Mouse (Mus musculus) forebrain, embryonic 11.5 days (tissue): ENCODE results near the gene 4930564D02Rik. TPM values are rescaled to one million over a fixed set of nuclear protein-coding genes. Genes with fewer than 3 reads are reported as not detected.

Experiments used
- ATAC-seq: fragments of 200-750 bp; cut with Nextera tagmentation; replicated peaks from 2 replicates; pipeline ENCODE4 v1.8.0; 2017; ENCODE audit warnings: moderate TSS enrichment; ENCODE audit not compliant: low FRiP score
- DNase-seq: peaks from one replicate; pipeline ENCODE4 v3.0.0-alpha.2; 2017; ENCODE audit warnings: low spot score
- H3K27ac ChIP-seq: fragments of 300-500 bp; sonication (generic); 2 replicates; pipeline ENCODE4 v1.5.1; 2014; ENCODE audit warnings: low read depth, low read length
- H3K27me3 ChIP-seq: fragments of 300-500 bp; sonication (generic); 2 replicates; pipeline ENCODE4 v1.6.1; 2014; ENCODE audit warnings: mild to moderate bottlenecking, low read length, mixed read lengths; ENCODE audit not compliant: control insufficient read depth, insufficient read depth
- H3K36me3 ChIP-seq: fragments of 300-500 bp; sonication (generic); 2 replicates; pipeline ENCODE4 v1.6.1; 2014; ENCODE audit warnings: mild to moderate bottlenecking, low read length, moderate library complexity, mixed read lengths; ENCODE audit not compliant: control insufficient read depth, insufficient read depth
- H3K4me1 ChIP-seq: fragments of 300-500 bp; sonication (generic); replicated peaks from 2 replicates; pipeline ENCODE4 v1.6.1; 2014; ENCODE audit warnings: low read length, mixed read lengths; ENCODE audit not compliant: control insufficient read depth, insufficient read depth
- H3K4me2 ChIP-seq: fragments of 300-500 bp; sonication (generic); 2 replicates; pipeline ENCODE4 v1.6.1; 2014; ENCODE audit warnings: low read depth, mild to moderate bottlenecking, low read length, moderate library complexity, mixed read lengths; ENCODE audit not compliant: severe bottlenecking
- H3K4me3 ChIP-seq: fragments of 300-500 bp; sonication (generic); 2 replicates; pipeline ENCODE4 v1.5.1; 2014; ENCODE audit warnings: low read depth, low read length
- H3K9ac ChIP-seq: fragments of 300-500 bp; sonication (generic); 2 replicates; pipeline ENCODE4 v1.6.1; 2014; ENCODE audit warnings: low read length
- H3K9me3 ChIP-seq: fragments of 300-500 bp; sonication (generic); 2 replicates; pipeline ENCODE4 v1.6.1; 2016; ENCODE audit warnings: low read length, mixed read lengths; ENCODE audit not compliant: control insufficient read depth
- WGBS: fragments of 180-500 bp; shearing (Covaris S2); extraction: QIAGEN DNeasy Blood & Tissue Kit; methylation state at CpG from one replicate; pipeline ENCODE4 v1.1.7; 2014; 5-methylcytosine and 5-hydroxymethylcytosine counted together
- polyA plus RNA-seq: library from polyadenylated mRNA; unstranded; fragments of >200 nt; fragmentation: Nextera tagmentation; extraction: Ambion mirVana; gene quantifications from 2 replicates; pipeline ENCODE4 v1.2.1, GENCODE M21; 2014

4930564D02Rik gene
- polyA plus RNA-seq, 1 experiment from 2014 or later, result not detected

- DNase-seq, result no peak
- 90% methylated on average over 4 of the region's 4 CpGs for whole genome bisulfite sequencing
Observed at GRCm38 (mm10) chr3:105105827-105106226, 39.2 kb downstream of the 4930564D02Rik start.

GRCm38 (mm10) chr3:105113859-105114258 is 47.2 kb downstream of the 4930564D02Rik start:
- Histone ChIP-seq H3K4me1 (no peaks in the 10 kb centered on the region), H3K36me3 (no peaks in the 10 kb centered on the region), H3K27me3 (no peaks in the 10 kb centered on the region), H3K4me3 (no peak overlapping the region), H3K27ac (no peak overlapping the region), H3K9ac (no peak overlapping the region), H3K4me2 (no peak overlapping the region), H3K9me3 (no peaks in the 10 kb centered on the region)
- WGBS, result 90% methylated on average over 4 of the region's 4 CpGs
- DNase-seq (no peak), ATAC-seq (no peak)

More at GRCm38 (mm10) chr3:105105827-105106226, 39.2 kb downstream of the 4930564D02Rik start:
- H3K4me1 ChIP-seq, result no peaks in the 10 kb centered on the region
- H3K27ac ChIP-seq, result no peak overlapping the region
- H3K9ac ChIP-seq, result no peak overlapping the region
- no peak overlapping the region for H3K4me2 ChIP-seq
- H3K36me3 ChIP-seq, result no peaks in the 10 kb centered on the region
- H3K27me3 ChIP-seq, result no peaks in the 10 kb centered on the region
- ATAC-seq, result no peak
- H3K4me3 ChIP-seq, result no peak overlapping the region
- no peaks in the 10 kb centered on the region for H3K9me3 ChIP-seq

DNA sequence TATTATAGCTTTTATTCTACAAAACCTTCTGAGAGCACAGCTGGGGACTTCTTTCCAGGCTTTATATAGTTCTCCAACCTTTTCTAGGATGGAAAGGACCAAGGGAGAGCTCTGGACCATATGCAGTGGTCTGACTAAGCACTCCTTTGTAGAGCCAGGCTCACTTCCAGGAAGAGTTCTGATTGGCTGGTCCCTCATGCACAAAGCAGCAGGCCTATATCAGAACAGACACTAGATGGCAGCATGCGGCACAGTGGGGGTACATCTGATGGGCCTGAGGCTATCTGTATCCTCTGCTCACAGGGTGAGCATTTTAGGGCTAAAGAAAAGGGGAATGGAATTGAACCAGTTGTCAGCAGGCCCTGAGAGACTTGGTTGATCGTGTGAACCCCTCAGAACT is 47.6 kb downstream of the 4930564D02Rik start:
- no peaks in the 10 kb centered on the region for H3K9me3 ChIP-seq
- H3K9ac ChIP-seq, result no peak overlapping the region
- WGBS, result 23% methylated on average over 2 of the region's 2 CpGs
- H3K36me3 ChIP-seq, result no peaks in the 10 kb centered on the region
- no peak overlapping the region for H3K4me3 ChIP-seq
- ATAC-seq (peak; percentile 58), DNase-seq (peak; percentile 74)
- H3K27me3 ChIP-seq, result no peaks in the 10 kb centered on the region
- H3K27ac ChIP-seq, result no peak overlapping the region
- no peaks in the 10 kb centered on the region for H3K4me1 ChIP-seq
- no peak overlapping the region for H3K4me2 ChIP-seq

- ATAC-seq, result no peak
- WGBS, result 78% methylated on average over 4 of the region's 4 CpGs
Observed at GRCm38 (mm10) chr3:105116596-105116995, 50.0 kb downstream of the 4930564D02Rik start.

DNA sequence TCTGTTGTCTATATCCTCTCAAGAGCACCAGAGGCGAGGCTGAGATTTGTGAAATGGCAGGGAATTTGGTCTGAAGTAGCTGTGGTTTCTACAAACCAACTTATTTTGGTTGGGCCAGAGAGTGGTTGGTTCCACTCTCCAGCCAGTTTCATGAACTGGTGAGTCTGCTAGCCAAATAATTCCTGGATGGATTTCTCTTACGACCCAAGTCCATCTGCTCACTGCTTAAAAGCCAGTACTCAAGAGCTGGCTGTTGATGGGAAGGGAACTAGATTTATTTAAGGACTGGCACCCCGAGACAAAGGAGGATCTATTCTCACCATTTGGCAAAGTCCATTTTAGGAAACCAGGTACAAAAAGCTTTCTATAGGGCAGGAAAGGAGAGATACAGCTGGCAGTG is 57.1 kb downstream of the 4930564D02Rik start:
- H3K27ac ChIP-seq, result no peak overlapping the region
- no peak overlapping the region for H3K9ac ChIP-seq
- ATAC-seq (no peak), DNase-seq (no peak)
- H3K36me3 ChIP-seq, result no peaks in the 10 kb centered on the region
- no peaks in the 10 kb centered on the region for H3K9me3 ChIP-seq
- H3K4me1 ChIP-seq, result no peaks in the 10 kb centered on the region
- no peaks in the 10 kb centered on the region for H3K27me3 ChIP-seq
- no peak overlapping the region for H3K4me2 ChIP-seq
- 78% methylated on average over 3 of the region's 3 CpGs for WGBS
- H3K4me3 ChIP-seq, result no peak overlapping the region

More at GRCm38 (mm10) chr3:105116596-105116995, 50.0 kb downstream of the 4930564D02Rik start:
- no peak for DNase-seq
- Histone ChIP-seq H3K4me2 (no peak overlapping the region), H3K4me3 (no peak overlapping the region), H3K4me1 (no peaks in the 10 kb centered on the region), H3K27me3 (no peaks in the 10 kb centered on the region), H3K9me3 (no peaks in the 10 kb centered on the region), H3K27ac (no peak overlapping the region), H3K36me3 (no peaks in the 10 kb centered on the region), H3K9ac (no peak overlapping the region)

GRCm38 (mm10) chr3:105127881-105128280 is 61.2 kb downstream of the 4930564D02Rik start:
- ATAC-seq (no peak), DNase-seq (no peak)
- Histone ChIP-seq H3K9ac (no peak overlapping the region), H3K27me3 (no peaks in the 10 kb centered on the region), H3K4me3 (no peak overlapping the region), H3K4me2 (no peak overlapping the region), H3K27ac (no peak overlapping the region), H3K4me1 (no peaks in the 10 kb centered on the region), H3K36me3 (no peaks in the 10 kb centered on the region), H3K9me3 (no peaks in the 10 kb centered on the region)
- 55% methylated on average over 7 of the region's 7 CpGs for WGBS

Other genes starting within 250 kb of the 4930564D02Rik start
- gene Mov10, start 248.3 kb upstream of the 4930564D02Rik start, polyA plus RNA-seq, result 13.8 and 15.3 TPM in 2 replicates
- 25.0 and 30.3 TPM in 2 replicates for gene St7l, start 202.8 kb upstream of the 4930564D02Rik start, polyA plus RNA-seq
- gene Capza1, start 202.3 kb upstream of the 4930564D02Rik start, polyA plus RNA-seq, result 228 and 240 TPM in 2 replicates
- gene Wnt2b, start 104.9 kb upstream of the 4930564D02Rik start, polyA plus RNA-seq, result 1.2 and 1.4 TPM in 2 replicates
- 49.4 and 50.4 TPM in 2 replicates for gene Cttnbp2nl, start 13.7 kb upstream of the 4930564D02Rik start, polyA plus RNA-seq